Mouse (Mus musculus): ENCODE results near the gene Scamp2. TPM values are rescaled to one million over a fixed set of nuclear protein-coding genes. Genes with fewer than 3 reads are reported as not detected.

Scamp2 gene
- polyA plus RNA-seq, 1 experiment: 166 TPM

GRCm38 (mm10) chr9:57550126-57550862, 10.4 kb upstream of the Scamp2 start:
- H3K27ac ChIP-seq (ENCODE audit: insufficient read depth, low read depth, low read length): no peak overlapping the region
- DNase-seq: peak; percentile 90
- no peaks in the 10 kb centered on the region for H3K36me3 ChIP-seq (ENCODE audit: control insufficient read depth, insufficient read depth, low read length)
- TF ChIP-seq CTCF (conservative IDR thresholded peaks at IDR 0.05; ENCODE audit: insufficient read depth, insufficient read length, low read depth, low read length): no peak
- no peak for TF ChIP-seq POLR2A (IDR thresholded peaks at IDR 0.05; ENCODE audit: low read depth, low read length)
- no peaks in the 10 kb centered on the region for H3K27me3 ChIP-seq (replicated peaks; ENCODE audit: control insufficient read depth, insufficient read depth, low read length)
- H3K4me3 ChIP-seq (ENCODE audit: insufficient read depth, low read depth, low read length): no peak overlapping the region
- WGBS: 62% methylated on average over 11 of the region's 11 CpGs
- peaks cover 8% of the 10 kb centered on the region; the same call in 1 of the 2 replicates for H3K4me1 ChIP-seq (ENCODE audit: control insufficient read depth, insufficient read depth, low read length)

GRCm38 (mm10) chr9:57552139-57552887, 8.4 kb upstream of the Scamp2 start, which contains the start of gene Mpi:
TSS of gene Mpi (minus strand) at chr9:57552763.
- DNase-seq: peak; percentile 78

DNA sequence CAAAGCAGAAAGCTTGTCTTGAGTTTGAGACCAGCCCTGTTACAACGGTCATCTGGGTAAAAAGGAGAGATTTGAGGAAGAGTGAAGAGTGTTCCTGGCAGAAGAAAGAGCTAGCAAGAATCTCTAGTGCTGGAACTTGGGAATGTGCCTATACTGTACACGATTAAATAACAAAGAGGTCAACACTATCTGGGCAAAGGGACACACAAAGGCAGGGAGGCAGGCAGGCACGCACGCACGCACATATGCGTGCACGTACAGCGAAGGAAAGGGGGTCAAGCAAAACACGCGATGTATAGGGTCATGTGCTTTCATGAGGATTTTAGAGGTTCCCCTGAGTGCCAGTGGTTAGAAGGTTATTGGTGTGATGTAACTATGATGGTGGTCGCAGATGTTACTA, 7.6 kb upstream of the Scamp2 start:
- TF ChIP-seq POLR2A (IDR thresholded peaks at IDR 0.05; ENCODE audit: low read depth, low read length) (no peak), CTCF (conservative IDR thresholded peaks at IDR 0.05; ENCODE audit: insufficient read depth, insufficient read length, low read depth, low read length) (no peak)
- no peaks in the 10 kb centered on the region for H3K27me3 ChIP-seq (replicated peaks; ENCODE audit: control insufficient read depth, insufficient read depth, low read length)
- no peak overlapping the region for H3K27ac ChIP-seq (ENCODE audit: insufficient read depth, low read depth, low read length)
- no peak for DNase-seq
- WGBS: 82% methylated on average over 11 of the region's 11 CpGs
- H3K4me1 ChIP-seq (ENCODE audit: control insufficient read depth, insufficient read depth, low read length): peaks cover 8% of the 10 kb centered on the region; the same call in 1 of the 2 replicates
- no peak overlapping the region for H3K4me3 ChIP-seq (ENCODE audit: insufficient read depth, low read depth, low read length)
- H3K36me3 ChIP-seq (ENCODE audit: control insufficient read depth, insufficient read depth, low read length): no peaks in the 10 kb centered on the region

More at GRCm38 (mm10) chr9:57552139-57552887, 8.4 kb upstream of the Scamp2 start, which contains the start of gene Mpi:
- WGBS: under 1% methylated on average over 28 of the region's 28 CpGs
- H3K27me3 ChIP-seq (replicated peaks; ENCODE audit: control insufficient read depth, insufficient read depth, low read length): no peaks in the 10 kb centered on the region
- H3K4me3 ChIP-seq (ENCODE audit: insufficient read depth, low read depth, low read length): peak within 1 kb of the TSS; percentile 79
- H3K4me1 ChIP-seq (ENCODE audit: control insufficient read depth, insufficient read depth, low read length): peaks cover 8% of the 10 kb centered on the region; the same call in 1 of the 2 replicates
- no peaks in the 10 kb centered on the region for H3K36me3 ChIP-seq (ENCODE audit: control insufficient read depth, insufficient read depth, low read length)
- H3K27ac ChIP-seq (ENCODE audit: insufficient read depth, low read depth, low read length): no peak within 1 kb of the TSS
- TF ChIP-seq POLR2A (IDR thresholded peaks at IDR 0.05; ENCODE audit: low read depth, low read length): peak; percentile 18
- no peak for TF ChIP-seq CTCF (conservative IDR thresholded peaks at IDR 0.05; ENCODE audit: insufficient read depth, insufficient read length, low read depth, low read length)

DNA sequence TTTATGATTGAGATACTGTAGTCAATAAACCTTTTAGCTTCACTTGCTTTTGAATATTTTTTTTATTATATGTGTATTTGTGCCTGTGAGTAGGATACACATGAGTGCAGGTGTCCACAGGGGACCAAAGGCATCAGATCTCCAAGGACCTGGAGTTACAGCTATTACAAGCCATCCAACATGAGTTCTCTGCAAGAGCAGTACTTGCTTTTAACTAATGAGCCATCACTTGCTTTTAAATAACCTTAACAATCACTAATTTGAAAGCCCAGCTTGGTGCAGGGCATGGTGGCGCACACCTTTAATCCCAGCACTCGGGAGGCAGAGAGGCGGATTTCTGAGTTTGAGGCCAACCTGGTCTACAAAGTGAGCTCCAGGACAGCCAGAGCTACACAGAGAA, 6.0 kb upstream of the Scamp2 start:
- no peaks in the 10 kb centered on the region for H3K36me3 ChIP-seq (ENCODE audit: control insufficient read depth, insufficient read depth, low read length)
- H3K27ac ChIP-seq (ENCODE audit: insufficient read depth, low read depth, low read length): no peak overlapping the region
- DNase-seq: no peak
- TF ChIP-seq CTCF (conservative IDR thresholded peaks at IDR 0.05; ENCODE audit: insufficient read depth, insufficient read length, low read depth, low read length): no peak
- no peak for TF ChIP-seq POLR2A (IDR thresholded peaks at IDR 0.05; ENCODE audit: low read depth, low read length)
- WGBS: 69% methylated on average over 3 of the region's 3 CpGs
- no peak overlapping the region for H3K4me3 ChIP-seq (ENCODE audit: insufficient read depth, low read depth, low read length)
- no peaks in the 10 kb centered on the region for H3K27me3 ChIP-seq (replicated peaks; ENCODE audit: control insufficient read depth, insufficient read depth, low read length)
- H3K4me1 ChIP-seq (ENCODE audit: control insufficient read depth, insufficient read depth, low read length): peaks cover 8% of the 10 kb centered on the region; the same call in 1 of the 2 replicates

DNA sequence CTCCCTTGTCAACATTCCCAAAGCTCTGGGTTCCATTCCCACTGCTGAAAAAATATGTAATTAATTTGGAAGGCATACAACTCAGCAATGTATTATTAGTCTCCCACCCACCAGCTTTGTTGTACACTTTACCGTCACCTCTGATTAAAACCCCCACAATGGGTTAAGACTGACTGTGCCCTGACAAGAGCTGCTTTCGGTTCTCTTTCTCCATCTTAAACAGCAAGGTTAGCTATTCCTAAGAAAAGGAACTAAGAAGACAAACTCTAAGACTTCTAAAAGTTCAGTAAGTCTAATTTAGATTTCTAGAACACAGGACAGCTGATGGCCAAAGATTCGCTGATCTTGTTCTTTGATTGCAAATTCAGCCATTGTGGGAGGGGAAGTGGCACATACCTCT, 3.5 kb upstream of the Scamp2 start:
- Histone ChIP-seq H3K4me1 (ENCODE audit: control insufficient read depth, insufficient read depth, low read length) (peaks cover 5% of the 10 kb centered on the region; the same call in 1 of the 2 replicates), H3K27ac (ENCODE audit: insufficient read depth, low read depth, low read length) (no peak overlapping the region), H3K27me3 (replicated peaks; ENCODE audit: control insufficient read depth, insufficient read depth, low read length) (no peaks in the 10 kb centered on the region), H3K36me3 (ENCODE audit: control insufficient read depth, insufficient read depth, low read length) (no peaks in the 10 kb centered on the region), H3K4me3 (ENCODE audit: insufficient read depth, low read depth, low read length) (no peak overlapping the region)
- WGBS: 74% methylated on average over 3 of the region's 3 CpGs
- DNase-seq: no peak
- TF ChIP-seq CTCF (conservative IDR thresholded peaks at IDR 0.05; ENCODE audit: insufficient read depth, insufficient read length, low read depth, low read length) (no peak), POLR2A (IDR thresholded peaks at IDR 0.05; ENCODE audit: low read depth, low read length) (no peak)

DNA sequence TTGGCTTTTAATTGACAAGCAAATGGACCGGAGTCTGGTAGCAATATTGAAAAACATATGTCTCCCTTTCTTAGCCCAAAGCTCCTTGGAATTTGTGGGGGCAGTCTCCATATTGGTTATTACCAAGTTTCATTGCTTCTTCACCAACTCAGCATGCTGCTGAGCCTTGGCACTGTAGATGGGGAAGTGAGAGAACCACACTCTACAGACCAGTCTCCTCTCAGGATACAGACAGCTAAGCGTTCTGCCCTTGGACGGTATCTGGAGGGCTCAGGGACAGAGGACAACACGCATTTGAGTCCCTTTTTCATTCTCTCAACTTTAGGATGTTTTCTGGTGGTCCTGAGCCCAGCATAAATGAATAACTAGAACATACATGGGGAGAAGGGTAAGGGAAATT, 2.1 kb upstream of the Scamp2 start:
- Histone ChIP-seq H3K4me3 (ENCODE audit: insufficient read depth, low read depth, low read length) (no peak overlapping the region), H3K27me3 (replicated peaks; ENCODE audit: control insufficient read depth, insufficient read depth, low read length) (no peaks in the 10 kb centered on the region), H3K36me3 (ENCODE audit: control insufficient read depth, insufficient read depth, low read length) (no peaks in the 10 kb centered on the region), H3K27ac (ENCODE audit: insufficient read depth, low read depth, low read length) (no peak overlapping the region), H3K4me1 (ENCODE audit: control insufficient read depth, insufficient read depth, low read length) (peaks cover 15% of the 10 kb centered on the region)
- WGBS: 92% methylated on average over 4 of the region's 4 CpGs
- DNase-seq: no peak
- TF ChIP-seq CTCF (conservative IDR thresholded peaks at IDR 0.05; ENCODE audit: insufficient read depth, insufficient read length, low read depth, low read length) (no peak), POLR2A (IDR thresholded peaks at IDR 0.05; ENCODE audit: low read depth, low read length) (no peak)

GRCm38 (mm10) chr9:57559568-57559967, 1.2 kb upstream of the Scamp2 start:
- no peak for DNase-seq
- Histone ChIP-seq H3K4me3 (ENCODE audit: insufficient read depth, low read depth, low read length) (no peak overlapping the region), H3K27me3 (replicated peaks; ENCODE audit: control insufficient read depth, insufficient read depth, low read length) (no peaks in the 10 kb centered on the region), H3K36me3 (ENCODE audit: control insufficient read depth, insufficient read depth, low read length) (no peaks in the 10 kb centered on the region), H3K27ac (ENCODE audit: insufficient read depth, low read depth, low read length) (no peak overlapping the region), H3K4me1 (ENCODE audit: control insufficient read depth, insufficient read depth, low read length) (peaks cover 22% of the 10 kb centered on the region)
- TF ChIP-seq CTCF (conservative IDR thresholded peaks at IDR 0.05; ENCODE audit: insufficient read depth, insufficient read length, low read depth, low read length): no peak
- no peak for TF ChIP-seq POLR2A (IDR thresholded peaks at IDR 0.05; ENCODE audit: low read depth, low read length)
- WGBS: 75% methylated on average over 2 of the region's 2 CpGs
